Mouse (Mus musculus): Measurements from ENCODE around the gene Prkag2.
A peak's percentile ranks its signal among the peaks of the same experiment; 100 is the strongest.

The Prkag2 gene

DNA sequence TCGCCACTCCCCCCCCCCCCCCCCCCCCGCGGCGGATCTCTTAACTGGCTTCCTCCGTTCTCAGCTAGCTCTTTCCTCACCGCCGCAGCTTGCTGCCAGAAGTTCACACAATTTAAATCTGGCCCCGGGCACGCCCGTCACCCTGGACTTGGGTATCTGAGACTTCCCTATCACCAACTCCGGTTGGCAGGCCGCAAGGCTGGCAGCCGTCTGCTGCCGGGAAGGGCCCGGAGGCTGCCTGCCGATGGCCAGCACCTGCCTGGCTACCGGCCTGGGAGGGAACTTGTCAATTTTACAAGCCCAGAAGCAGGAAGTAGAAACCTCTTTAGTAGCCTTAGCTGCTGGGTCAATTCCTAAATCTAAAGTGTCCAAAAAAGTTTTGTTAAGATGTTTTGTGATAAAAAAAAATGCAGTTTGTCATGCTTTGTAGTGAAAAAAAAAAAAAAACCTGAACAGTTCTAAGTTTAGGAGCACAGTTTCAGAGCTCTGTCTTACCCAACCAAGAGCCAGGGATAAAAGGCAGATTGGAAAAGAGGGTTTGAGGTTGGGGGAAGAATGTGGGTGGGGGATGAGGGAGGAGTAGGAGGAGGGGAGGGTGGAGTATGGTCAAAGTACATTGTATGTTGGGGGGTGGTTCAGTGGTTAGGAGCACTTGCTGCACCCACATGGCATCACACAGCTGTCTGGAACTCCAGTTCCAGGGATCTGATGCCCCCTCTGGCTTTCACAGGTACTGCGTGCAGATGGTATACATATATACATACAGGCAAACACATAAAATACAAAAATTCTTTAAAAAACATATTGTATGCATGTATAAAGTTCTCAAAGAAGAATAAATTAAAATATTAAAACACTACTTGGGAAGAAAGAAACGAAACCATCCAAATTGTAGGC lies 191.4 kb downstream of the Prkag2 start:
- peak; percentile 73 for DNase-seq

DNA sequence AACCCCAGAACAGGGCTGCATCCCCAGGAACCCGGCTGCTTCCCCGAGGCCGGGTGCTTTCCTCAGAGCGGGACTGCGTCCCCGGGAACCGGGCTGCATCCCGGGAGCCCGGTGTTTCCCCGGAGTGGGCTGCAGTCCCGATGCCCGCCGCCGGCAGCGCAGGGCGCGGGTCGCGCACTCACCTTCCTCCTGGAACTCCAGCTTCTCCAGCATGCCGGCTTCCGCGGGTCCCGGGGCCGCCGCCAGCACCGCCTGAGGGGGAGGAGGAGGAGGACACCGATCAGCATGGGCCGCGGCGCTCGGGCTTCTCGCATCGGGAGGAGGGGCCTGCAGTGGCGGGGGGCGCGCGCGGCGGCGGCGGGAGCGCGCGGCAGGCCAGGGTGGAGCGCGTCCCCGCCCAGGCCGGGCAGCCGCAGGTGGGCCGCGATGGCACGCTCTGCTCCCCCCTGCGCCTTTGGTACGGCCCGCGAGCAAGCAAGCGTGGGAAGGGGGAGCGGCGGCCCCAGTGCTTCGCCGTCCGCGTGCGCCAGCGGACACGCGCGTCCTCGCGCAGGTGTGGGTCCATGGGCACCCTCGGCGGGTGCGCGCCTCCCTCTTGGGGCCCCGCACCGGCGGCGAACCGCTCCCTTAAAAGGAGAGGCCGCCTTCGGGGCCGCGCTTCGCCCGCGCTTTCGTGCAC lies 192.2 kb downstream of the Prkag2 start:
- DNase-seq, result peak; percentile 96

DNA sequence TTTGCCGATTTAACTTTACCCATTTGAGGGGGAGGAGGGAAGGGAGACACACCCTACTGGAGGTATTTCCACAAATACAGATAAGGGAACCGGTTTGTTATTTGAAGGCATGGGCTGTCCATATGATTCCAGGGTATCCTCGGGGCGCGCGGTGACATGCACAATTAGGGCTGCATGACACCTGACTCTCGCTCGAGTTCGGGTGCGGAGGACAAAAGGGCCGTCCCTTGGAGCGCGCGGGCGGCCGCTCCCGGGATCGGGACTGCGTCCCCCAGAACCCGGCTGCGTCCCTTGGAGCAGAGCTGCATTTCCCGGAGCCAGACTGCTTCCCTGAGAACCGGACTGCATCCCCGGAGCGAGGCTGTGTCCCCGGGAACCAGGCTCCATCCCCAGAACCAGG lies 192.7 kb downstream of the Prkag2 start:
- no peak for DNase-seq

DNA sequence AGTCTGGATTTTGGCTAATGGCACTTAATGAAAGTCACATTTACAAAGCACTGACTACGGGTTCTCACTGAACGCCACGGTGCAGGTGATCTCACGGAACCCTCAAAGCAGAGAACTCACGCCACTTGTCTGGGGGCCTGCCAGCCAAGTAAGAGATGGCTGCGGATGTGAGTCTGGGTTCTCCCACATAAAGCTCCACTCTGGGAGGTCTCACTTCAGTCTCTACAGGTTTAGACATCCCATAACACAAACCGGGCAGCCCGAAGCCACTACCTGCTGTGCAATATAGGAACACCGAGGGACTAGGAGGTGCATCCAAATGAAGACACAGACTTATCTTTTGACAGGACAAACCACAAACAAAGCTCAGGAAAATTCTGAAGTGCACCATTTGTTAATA lies 193.6 kb downstream of the Prkag2 start:
- no peak for DNase-seq

DNA sequence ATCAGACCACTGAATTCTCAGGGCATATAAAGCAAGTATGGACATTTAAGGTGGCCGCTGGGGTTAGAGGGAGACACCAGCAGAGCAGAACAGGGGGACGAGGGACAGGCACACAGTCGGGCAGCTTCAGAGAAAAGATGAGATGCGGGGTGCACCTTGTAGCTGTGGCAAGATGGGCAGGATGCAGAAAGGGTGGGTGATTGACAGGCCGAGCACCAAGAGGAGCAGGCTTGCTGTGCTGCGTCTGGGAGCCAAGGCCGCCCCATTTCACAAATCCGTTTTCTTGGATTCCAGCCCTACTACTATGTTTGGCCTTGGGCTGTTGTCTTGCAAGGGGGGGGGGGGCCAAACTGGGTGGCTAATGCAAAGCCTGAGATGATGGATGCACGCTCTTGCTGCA lies 195.5 kb downstream of the Prkag2 start:
- DNase-seq, result no peak

DNA sequence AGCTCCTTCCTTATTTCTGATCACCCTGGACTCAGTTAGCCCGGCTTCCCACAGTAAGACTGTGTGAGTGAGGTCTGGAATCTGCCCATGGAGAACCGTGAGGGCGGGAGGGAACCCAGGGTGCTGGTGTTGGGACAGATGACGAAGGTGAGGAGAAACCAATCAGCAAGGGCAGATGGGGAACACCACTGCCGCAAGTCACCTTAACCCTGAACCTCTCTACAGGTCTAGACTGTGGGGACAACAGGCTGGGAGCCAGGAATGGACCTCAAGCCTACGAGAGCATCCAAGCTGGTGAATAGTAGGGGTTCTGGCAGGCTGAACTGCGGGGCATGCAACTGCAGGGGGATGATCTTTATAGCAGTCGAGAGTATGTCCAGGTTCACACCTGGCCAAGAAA lies 196.0 kb downstream of the Prkag2 start:
- no peak for DNase-seq

DNA sequence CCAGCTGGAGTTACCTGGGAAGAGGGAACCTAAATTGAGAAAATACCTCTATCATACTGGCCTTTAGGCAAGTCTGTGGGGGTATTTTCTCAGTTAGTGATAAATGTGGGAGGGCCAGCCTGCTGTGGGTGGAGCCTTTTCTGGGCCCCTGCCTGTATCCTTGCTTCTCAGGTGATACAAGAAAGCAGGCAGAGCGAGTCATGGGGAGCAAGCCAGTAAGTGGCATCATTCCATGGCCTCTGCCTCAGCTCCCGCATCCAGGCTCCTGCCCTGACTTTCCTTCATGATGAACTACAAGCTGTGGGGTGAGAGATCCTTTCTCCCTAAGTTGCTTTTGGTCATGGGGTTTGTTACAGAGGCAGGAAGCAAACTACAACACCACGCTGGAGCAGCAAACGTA lies 196.4 kb downstream of the Prkag2 start:
- no peak for DNase-seq

DNA sequence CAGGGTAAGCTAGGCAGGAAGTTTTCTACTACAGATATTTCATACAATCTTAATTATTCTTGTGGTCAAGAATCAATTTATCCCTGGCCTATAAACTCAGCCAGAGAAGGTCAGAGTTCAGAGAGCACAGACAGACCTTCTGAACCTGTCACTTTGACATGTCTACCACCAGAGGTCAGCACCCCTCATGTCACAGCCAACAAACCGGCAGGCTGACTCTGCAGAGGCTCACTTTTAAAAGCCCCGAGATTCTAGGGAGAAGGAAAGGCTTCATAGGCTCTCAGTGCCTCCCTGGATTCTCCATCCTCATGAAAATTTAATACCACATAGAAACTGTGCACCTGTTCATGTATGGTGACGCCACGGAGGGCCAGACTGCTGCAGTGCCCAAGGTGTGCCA lies 197.6 kb downstream of the Prkag2 start:
- DNase-seq, result peak; percentile 54

DNA sequence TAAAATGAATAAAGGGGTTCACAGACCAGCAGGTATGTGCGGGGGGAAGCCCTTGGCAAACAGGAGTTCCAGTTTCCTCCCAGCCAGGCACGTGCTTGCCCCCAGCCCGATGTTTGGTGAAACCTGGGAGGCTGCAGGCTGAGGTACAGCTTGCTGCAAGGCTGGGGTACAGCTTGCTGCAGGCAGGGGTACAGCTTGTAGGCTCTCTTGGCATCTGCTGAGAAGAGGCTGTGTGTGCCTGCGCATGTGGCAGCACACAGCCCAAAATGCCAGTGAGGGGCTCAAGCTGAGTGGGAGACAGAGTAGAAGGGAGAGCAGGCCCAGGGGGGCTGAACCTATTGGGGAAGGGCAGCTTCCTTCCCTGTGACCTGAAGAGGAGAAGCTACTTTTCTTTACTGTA lies 204.8 kb downstream of the Prkag2 start:
- DNase-seq, result no peak

DNA sequence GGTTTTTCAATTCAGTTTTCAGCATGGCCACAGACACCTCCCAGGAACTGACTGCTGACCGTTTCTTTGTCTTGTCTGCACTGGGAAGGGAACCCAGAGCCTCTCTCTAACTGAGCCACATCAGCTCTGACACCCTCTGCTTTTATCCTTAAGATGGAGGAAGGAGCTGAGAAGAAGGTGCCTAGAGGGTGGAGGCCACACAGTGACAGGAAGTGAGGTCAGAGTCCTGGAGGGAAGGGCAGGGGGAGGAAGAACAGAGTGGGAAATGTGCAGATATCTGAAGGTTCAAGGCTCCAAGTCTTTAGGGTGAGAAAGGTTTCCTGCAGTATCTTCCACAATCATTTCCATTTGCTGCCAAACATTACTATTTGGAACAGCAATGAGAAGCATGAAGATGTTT lies 205.6 kb downstream of the Prkag2 start:
- no peak for DNase-seq

DNA sequence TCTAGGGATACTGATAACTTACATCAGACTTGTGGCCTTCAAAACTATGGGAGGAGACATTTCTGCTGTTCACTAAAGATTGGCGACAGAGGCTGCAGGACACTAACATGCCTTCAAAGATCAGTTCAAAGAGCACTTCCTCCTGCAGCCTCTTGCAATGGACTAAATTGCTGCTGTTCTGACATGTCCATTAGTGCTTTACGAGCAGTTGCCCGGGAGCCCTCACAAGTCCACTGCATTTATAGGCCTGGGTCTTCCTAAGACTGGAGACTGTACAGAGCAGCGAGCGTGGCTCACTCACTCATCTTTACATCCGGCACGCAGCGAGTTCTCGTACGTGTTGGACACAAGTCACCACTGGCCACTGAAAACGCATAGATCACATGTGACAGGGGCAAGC lies 208.0 kb downstream of the Prkag2 start:
- no peak for DNase-seq

DNA sequence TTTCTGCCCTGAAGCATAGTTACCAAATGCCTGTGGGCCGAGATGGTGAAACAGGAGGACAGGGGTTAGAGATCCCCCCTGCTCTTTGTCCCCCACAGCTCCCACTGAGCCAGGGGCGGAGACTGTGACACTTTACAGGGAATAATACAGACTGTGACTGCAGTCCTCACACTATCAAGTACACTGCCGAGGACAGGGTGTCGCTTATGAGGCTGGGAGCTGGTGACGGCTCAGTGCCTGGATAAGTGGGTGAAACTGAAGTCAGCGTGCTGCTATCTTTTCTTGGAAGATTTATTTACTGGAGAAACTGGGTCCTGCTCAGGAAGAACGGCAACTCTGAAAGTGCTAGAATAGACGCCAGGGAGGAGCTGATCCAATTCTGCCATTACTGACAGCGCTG lies 210.6 kb downstream of the Prkag2 start:
- no peak for DNase-seq

DNA sequence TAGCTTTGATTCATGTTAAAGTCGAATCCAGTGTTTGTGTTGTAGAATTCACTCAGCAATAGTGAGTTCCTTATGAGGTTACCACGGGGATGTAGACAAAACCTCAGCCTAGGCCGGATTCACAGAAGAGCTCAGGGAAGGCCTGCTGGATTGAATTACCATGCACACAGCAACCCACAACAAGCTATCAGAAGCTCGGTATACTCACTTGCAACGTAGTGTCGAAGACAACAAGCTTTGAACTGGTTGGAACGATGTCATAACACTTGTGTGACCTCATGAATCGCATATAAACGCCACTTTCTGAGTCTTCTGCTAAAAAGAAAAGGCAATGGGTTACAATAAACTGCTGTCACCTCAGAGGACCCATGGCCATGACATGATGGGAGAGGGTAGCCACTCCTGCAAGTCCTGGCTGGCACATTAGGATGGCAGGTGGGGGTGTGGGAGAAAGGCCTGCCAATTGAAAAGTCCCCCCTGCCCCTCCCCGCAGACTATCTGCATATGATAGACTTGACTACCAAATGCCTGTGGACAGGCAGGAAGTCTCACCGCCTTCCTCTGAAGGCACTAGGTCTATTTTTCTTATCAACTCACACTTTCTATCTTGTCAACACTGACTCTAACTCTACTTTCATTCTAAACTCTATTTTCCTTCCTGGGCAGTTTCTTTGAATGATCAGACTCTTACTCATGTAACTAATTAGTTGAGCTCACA lies 211.4 kb downstream of the Prkag2 start:
- DNase-seq, result no peak

DNA sequence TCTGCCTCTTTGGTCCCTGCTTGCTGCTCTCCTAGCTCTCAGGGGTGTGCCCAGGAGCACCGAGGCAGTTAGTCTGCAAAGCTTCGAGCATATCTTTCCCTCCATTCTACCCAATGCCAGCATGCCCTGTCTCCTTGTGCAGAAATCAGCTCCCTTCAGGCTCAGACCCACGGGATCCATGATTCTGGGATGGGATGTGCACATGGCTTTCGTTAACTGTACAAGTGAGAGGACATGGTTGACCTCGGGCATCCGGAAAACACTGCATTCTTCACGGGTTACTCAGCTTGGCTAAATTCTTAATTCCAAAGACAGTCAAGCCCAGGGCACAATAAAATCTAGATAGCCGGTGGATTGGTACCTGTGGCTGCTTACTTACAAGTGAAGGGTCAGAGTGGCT lies 213.2 kb downstream of the Prkag2 start:
- DNase-seq, result no peak

DNA sequence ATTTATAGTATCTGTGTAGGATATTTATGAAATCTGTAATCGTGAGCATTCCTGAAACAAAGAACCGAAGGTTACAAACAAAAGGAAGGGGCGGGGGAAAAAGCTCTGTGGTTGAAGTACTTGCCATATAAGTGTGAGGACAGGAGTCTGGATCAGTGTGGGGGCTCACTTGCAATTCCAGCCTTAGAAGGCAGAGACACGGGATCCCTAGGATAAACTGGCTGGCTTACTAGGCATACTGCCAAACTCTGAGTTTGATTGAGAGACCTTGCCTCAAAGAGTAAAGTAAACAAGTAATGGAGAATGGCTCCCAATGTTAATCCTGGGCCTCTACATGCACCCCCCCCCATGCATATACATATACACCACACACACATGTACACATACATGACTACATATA lies 221.7 kb downstream of the Prkag2 start:
- no peak for DNase-seq

DNA sequence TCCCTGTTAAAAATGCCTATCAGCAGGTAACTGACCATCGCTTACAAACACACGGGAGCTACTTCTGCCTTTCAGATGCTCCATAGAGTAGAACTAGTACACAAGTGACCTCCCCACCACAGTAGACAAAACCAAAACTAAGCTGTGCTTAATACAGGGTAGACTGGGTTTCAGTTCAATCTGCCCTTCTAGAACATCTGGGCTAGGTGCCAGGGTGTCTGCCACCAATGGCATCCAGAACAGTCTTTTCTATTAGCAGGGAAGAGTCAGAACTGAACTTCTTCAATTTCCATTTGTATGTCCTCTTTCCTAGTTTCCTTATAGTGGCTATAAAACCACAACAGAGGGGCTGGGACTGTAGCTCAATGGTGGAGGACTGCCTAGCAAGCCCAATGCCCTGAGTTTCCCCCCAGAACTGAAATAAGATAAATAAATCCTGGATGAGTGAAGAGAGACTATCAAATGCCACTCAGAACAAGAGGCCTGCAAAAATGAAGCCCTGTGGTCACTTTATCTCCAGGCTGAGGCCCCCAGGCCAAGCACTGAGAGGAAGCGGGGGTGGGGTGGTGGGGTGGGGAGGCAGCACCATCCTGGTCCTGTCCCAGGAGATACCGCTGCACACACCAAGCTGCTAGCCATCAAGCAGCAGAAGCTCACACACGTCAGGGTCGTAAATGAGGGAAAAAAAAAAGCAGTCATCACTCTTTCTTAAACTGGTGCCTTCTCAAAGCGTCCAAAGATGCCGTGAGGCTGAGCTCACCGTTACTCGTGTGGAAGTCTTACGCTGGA lies 222.4 kb downstream of the Prkag2 start:
- no peak for DNase-seq

DNA sequence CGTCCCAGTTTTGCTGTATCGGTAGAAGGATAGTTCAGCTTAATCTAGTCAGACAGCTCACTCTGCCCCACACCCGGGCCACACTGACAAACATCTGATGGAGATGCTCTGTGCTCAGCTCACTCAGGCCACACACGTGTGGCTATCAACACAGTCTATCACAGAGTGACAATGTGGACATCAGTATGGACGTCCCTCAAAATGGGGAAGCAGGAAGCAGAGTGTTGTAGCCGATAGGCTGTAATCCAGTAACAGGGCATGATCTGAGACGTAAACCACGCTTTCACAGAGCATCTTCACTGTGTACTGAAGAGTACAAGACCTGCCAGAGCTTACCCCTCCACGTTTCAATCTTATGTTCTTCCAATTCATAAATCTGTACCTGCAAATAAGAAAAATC lies 223.8 kb downstream of the Prkag2 start:
- no peak for DNase-seq

DNA sequence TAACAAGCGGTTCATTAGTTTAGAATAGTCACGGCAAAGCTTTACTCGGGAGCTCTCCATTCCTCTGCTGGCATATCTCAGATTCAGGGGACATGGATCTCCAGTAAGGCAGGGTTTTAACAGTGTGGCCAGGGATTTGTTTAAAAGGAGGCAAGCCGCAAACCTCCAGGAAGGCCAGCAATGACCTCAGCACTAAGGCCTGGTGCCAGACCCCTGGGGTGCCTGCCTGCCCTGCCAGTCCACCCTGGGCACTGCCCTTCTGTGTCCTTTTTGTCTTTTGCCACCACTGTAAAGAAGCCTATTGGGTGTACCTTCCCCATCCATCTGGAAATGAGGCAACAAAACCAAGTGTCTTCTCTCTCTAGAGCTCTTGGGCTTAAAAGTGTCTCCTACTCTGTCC lies 226.3 kb downstream of the Prkag2 start:
- no peak for DNase-seq

DNA sequence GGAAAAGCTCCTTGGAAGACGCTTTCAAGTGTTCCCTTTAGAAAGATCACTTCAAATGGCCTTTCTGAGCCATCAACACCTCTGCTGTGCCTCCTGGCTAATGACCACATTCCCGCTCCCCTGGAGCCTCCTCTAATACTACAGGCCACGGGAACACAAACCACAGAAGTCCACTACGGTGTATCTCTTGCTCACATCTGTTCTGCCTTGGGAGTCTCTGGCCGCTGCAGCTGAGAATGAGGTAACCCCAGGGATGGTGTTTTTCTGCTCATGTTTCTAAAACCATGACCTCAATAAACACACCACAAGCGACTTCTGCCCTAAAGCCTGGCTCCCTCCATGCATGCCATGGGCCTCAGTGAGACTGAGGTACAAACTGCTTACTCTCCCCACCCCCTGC lies 227.2 kb downstream of the Prkag2 start:
- no peak for DNase-seq

DNA sequence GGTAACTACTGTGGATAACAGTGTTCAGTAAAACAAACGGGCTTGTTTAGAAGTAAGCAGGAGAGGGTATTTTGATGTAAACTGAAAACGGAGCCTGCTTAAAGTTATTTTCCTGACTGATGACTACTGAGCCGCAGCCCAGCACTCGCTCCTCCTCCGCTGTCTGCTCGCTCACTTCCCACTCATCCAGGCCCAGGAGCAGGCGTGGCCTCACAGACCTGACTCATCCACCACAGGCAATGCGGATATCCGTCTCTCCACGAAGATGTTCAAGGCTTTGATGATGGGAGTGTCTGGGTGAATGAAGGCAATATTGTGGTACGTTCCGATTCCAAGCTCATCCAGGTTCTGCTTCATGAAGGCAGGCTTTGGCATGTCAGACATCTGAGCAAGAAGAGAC lies 229.2 kb downstream of the Prkag2 start:
- DNase-seq, result no peak

DNA sequence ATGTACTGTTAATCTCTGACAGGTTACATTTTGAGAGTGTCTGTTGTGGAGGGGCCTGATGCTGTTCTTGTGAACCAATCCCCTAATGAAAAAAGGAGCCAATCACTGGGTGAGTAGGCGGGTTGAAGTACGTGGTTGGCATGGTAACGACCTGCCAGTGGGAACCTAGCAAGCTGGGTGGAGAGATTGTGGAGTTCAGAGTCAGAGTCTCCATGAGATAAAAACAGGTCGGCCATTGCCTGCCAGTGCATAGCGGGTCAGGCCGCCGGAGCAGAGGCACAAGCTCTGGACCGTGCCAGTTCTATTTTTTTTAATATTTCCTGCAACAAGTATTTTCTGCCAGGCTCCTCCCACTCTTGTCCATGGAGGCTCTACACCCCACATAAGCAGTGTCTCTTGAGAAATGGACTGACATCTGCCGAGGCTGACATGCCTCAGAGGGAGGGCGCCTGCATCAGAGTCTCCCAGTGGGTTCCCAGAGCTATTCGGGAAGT lies 230.6 kb downstream of the Prkag2 start:
- peak; percentile 72 for DNase-seq

DNA sequence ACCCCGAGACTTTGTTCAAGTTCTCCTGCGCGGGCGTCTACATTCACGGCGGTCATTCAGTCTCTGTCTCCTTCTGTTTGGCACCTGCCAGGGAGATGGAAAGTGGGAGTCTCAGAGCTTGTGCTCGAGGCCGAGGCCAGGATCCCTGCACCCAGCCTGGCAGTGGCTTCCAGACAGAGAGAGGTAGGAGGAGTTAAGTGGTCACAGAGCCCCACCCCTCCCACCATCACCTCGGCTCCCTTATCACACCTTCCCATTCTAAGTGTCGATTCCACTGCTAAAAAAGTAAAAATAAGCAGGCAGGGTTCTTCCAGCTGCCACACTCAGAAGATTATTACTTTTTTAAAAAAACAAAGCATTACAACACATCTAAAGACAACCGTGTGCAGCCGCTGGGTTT lies 236.6 kb downstream of the Prkag2 start:
- no peak for DNase-seq

DNA sequence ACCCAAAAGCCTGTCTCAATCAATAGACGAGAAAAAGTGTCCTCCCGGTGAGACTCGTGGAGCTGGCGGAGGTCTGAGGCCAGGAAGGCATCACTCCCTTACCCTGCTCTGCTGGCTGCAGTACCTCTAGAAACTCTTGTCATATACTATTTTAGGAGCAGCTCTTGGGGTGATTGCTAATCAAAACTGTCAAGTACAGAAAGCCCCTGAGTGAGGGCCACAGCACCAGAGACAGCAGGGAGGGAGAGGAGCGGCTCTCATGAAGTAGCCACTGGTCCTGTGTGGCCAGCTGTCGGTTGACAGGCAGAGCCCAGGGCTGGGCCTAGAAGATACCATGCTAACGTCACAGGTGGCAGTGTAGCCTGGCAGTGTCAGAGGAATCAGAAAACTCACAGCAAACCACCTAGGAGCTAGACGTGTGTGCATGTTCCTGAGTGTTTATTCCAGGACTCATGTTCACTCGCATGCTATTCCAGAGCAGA lies 239.0 kb downstream of the Prkag2 start:
- no peak for DNase-seq

Measured in retina, postnatal 1 day (tissue).